Mouse (Mus musculus) C2C12 (cell line): ENCODE results near the gene Gm37419.

ENCODE experiments used
- CTCF ChIP-seq: IDR thresholded peaks from one replicate; pipeline ENCODE4 v1.5.1; 2011; ENCODE audit not compliant: control insufficient read depth, insufficient read depth, insufficient read length
- MAX ChIP-seq: IDR thresholded peaks from one replicate; pipeline ENCODE4 v1.6.1; 2011; ENCODE audit warnings: mild to moderate bottlenecking, control low read depth
- MYOD1 ChIP-seq: IDR thresholded peaks from one replicate; pipeline ENCODE4 v1.6.1; 2011; ENCODE audit warnings: low read depth; ENCODE audit not compliant: control insufficient read depth, insufficient read length
- USF1 ChIP-seq: IDR thresholded peaks from one replicate; pipeline ENCODE4 v1.6.1; 2011; ENCODE audit warnings: low read depth, mild to moderate bottlenecking, control low read depth, moderate library complexity

- TF ChIP-seq CTCF (no peak), MYOD1 (no peak), MAX (no peak), USF1 (no peak)
Measured at GRCm38 (mm10) chr16:23987341-23988156, 733 bp upstream of the Gm37419 start.
